Comparison of ENCODE assay signal across 9 mouse cellular contexts in the genomic region with DNA sequence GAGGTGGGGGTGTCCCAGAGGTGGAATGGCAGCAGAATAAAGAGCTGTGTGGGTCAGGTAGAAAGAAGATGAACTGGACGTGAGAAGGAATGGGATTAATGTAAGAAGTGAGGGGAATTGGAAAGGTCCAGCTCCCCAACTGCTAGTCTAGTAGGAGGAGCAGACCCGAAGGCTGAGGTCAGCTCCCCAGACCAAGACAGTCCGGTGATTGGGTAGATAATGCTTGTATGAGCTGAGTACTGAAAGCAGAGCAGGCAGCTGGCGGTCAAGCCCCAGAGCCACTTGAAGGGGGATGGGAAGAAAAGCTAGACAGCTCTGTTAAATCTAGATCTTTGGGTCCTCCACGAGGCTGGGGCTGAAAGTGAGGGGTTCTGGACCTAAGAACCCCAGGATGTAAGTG. TPM values are rescaled to one million over a fixed set of nuclear protein-coding genes. Genes with fewer than 3 reads are reported as not detected.
DNase-seq lines count a peak whose midpoint lies in the region; ATAC-seq and TF ChIP-seq lines count a peak whose summit lies in the region.
"Had no signal": no experiment of that assay in that cellular context is flagged by ENCODE, and none has a peak within 500 bp of the region (broad histone marks: within the 10 kb centered on the region; RNA-seq: fewer than 3 reads in every experiment).

No protein-coding gene starts in this region.

- H3K4me3 ChIP-seq in liver, embryonic 11.5 days (ENCODE audit: low read depth, low read length), result peak overlapping the region; percentile 46
- peak overlapping the region; percentile 86 for H3K4me3 ChIP-seq in hindbrain, postnatal 0 days (ENCODE audit: low read length)

- H3K9ac ChIP-seq in liver, embryonic 11.5 days (ENCODE audit: low read depth, low read length), result no peak overlapping the region
- peak overlapping the region; percentile 89 for H3K9ac ChIP-seq in hindbrain, postnatal 0 days (replicated peaks; ENCODE audit: low read length)

- no peak for TF ChIP-seq CTCF in hindbrain, postnatal 0 days (IDR thresholded peaks at IDR 0.05; ENCODE audit: low read depth)

- H3K36me3 ChIP-seq in liver, embryonic 11.5 days (ENCODE audit: control insufficient read depth, insufficient read depth, low read length), result no peaks in the 10 kb centered on the region
- no peaks in the 10 kb centered on the region; the same call in 1 of the 2 replicates for H3K36me3 ChIP-seq in hindbrain, postnatal 0 days (ENCODE audit: insufficient read depth, low read length)

- H3K9me3 ChIP-seq in liver, embryonic 11.5 days (ENCODE audit: control insufficient read depth, low read length), result no peaks in the 10 kb centered on the region; the same call in 1 of the 2 replicates
- no peaks in the 10 kb centered on the region for H3K9me3 ChIP-seq in hindbrain, postnatal 0 days (ENCODE audit: low read length)

- H3K4me2 ChIP-seq in liver, embryonic 11.5 days, result peak overlapping the region; percentile 56
- H3K4me2 ChIP-seq in hindbrain, postnatal 0 days (ENCODE audit: low read depth, low read length), result peak overlapping the region; percentile 74

- H3K27ac ChIP-seq in liver, embryonic 11.5 days (ENCODE audit: low read depth, low read length), result no peak overlapping the region
- H3K27ac ChIP-seq in hindbrain, postnatal 0 days, result peak overlapping the region; percentile 86

- peaks cover 46% of the 10 kb centered on the region for H3K27me3 ChIP-seq in liver, embryonic 11.5 days (replicated peaks; ENCODE audit: control insufficient read depth, insufficient read depth, low read length)
- no peaks in the 10 kb centered on the region for H3K27me3 ChIP-seq in hindbrain, postnatal 0 days (ENCODE audit: insufficient read depth, low read length)

- no peaks in the 10 kb centered on the region for H3K4me1 ChIP-seq in liver, embryonic 11.5 days (replicated peaks; ENCODE audit: control insufficient read depth, insufficient read depth, low read length)
- peaks cover 10% of the 10 kb centered on the region; the same call in 1 of the 2 replicates for H3K4me1 ChIP-seq in hindbrain, postnatal 0 days (ENCODE audit: insufficient read depth, low read length)

- DNase-seq in liver, embryonic 11.5 days (ENCODE audit: low spot score), result no peak
- no peak for DNase-seq in liver
- DNase-seq in embryo, embryonic 10.5 days (ENCODE audit: low spot score), result peak; percentile 59
- DNase-seq in hindbrain, postnatal 0 days (ENCODE audit: low spot score), result peak; percentile 19
- DNase-seq in retina, postnatal 1 day, result peak; percentile 58
- no peak for DNase-seq in thymus, postnatal 36 days
- DNase-seq in urinary bladder, postnatal 4 days (ENCODE audit: low spot score in 2 of 2), result no peak
- no peak for DNase-seq in right cerebral cortex, adult 2 months (ENCODE audit: low spot score in 2 of 2)
- DNase-seq: gastrocnemius, postnatal 14 days had no signal

- 8% methylated on average over 5 of the region's 5 CpGs for WGBS in liver, embryonic 11.5 days
- WGBS in hindbrain, postnatal 0 days, result 5% methylated on average over 5 of the region's 5 CpGs

- ATAC-seq in liver, embryonic 11.5 days (replicated peaks; ENCODE audit: low FRiP score), result no peak
- ATAC-seq in hindbrain, postnatal 0 days, result no peak

RNA-seq across cellular contexts. Expression of a gene that starts 0.8 kb away (rescaled TPM):
- polyA plus RNA-seq in liver, embryonic 11.5 days (2014; fragmentation: Nextera tagmentation; extraction: Ambion mirVana), result 0.29 and 0.42 TPM in 2 replicates
- total RNA-seq in hindbrain, postnatal 0 days (2014; rRNA removed), result 115 and 116 TPM in 2 replicates
- 4.0 and 4.6 TPM in 2 replicates for polyA plus RNA-seq in hindbrain, postnatal 0 days (2015; fragmentation: Nextera tagmentation; extraction: Ambion mirVana)

RNA-seq across cellular contexts. Expression of a gene that starts 44.6 kb away (rescaled TPM):
- not detected in 2 replicates for polyA plus RNA-seq in liver, embryonic 11.5 days (2014; fragmentation: Nextera tagmentation; extraction: Ambion mirVana)
- 6.7 and 8.0 TPM in 2 replicates for total RNA-seq in hindbrain, postnatal 0 days (2014; rRNA removed)
- 4.2 and 5.7 TPM in 2 replicates for polyA plus RNA-seq in hindbrain, postnatal 0 days (2015; fragmentation: Nextera tagmentation; extraction: Ambion mirVana)

RNA-seq across cellular contexts. Expression of a gene that starts 44.7 kb away (rescaled TPM):
- polyA plus RNA-seq in liver, embryonic 11.5 days (2014; fragmentation: Nextera tagmentation; extraction: Ambion mirVana), result 31.3 and 32.7 TPM in 2 replicates
- 22.6 and 42.7 TPM in 2 replicates for total RNA-seq in hindbrain, postnatal 0 days (2014; rRNA removed)
- 25.9 and 29.1 TPM in 2 replicates for polyA plus RNA-seq in hindbrain, postnatal 0 days (2015; fragmentation: Nextera tagmentation; extraction: Ambion mirVana)

RNA-seq across cellular contexts. Expression of a gene that starts 56.9 kb away (rescaled TPM):
- polyA plus RNA-seq in liver, embryonic 11.5 days (2014; fragmentation: Nextera tagmentation; extraction: Ambion mirVana), result 1.7 and 2.3 TPM in 2 replicates
- total RNA-seq in hindbrain, postnatal 0 days (2014; rRNA removed), result 36.5 and 49.0 TPM in 2 replicates
- 15.0 and 16.1 TPM in 2 replicates for polyA plus RNA-seq in hindbrain, postnatal 0 days (2015; fragmentation: Nextera tagmentation; extraction: Ambion mirVana)
- total RNA-seq: gastrocnemius, postnatal 14 days had no signal

Comparison
In these comparisons a context has a peak if more than half of its experiments do, and no peak if none do; other contexts are left out.
1. DNase-seq: peak in embryo, embryonic 10.5 days (single experiment), hindbrain, postnatal 0 days (single experiment) and retina, postnatal 1 day (single experiment); none in liver, embryonic 11.5 days (single experiment), liver (single experiment), thymus, postnatal 36 days (0 of 2), urinary bladder, postnatal 4 days (0 of 2) and right cerebral cortex, adult 2 months (0 of 2).